Mouse (Mus musculus) myocyte (in vitro differentiated cells): ENCODE measurements around the gene Metap1.

Source experiments
- CEBPB ChIP-seq: IDR thresholded peaks from 2 replicates; pipeline ENCODE4 v1.6.1; 2011; ENCODE audit warnings: mild to moderate bottlenecking, moderate library complexity; ENCODE audit not compliant: poor library complexity, insufficient read depth, severe bottlenecking
- E2F4 ChIP-seq: IDR thresholded peaks from one replicate; pipeline ENCODE4 v1.6.1; 2011; ENCODE audit warnings: mild to moderate bottlenecking, control low read depth, moderate library complexity; ENCODE audit not compliant: insufficient read depth
- MAX ChIP-seq: IDR thresholded peaks from one replicate; pipeline ENCODE4 v1.6.1; 2011; ENCODE audit warnings: low read depth, mild to moderate bottlenecking, control low read depth
- MYOD1 ChIP-seq, 3 experiments: IDR thresholded peaks; one replicate each; pipeline ENCODE4 v1.6.1; 2011; ENCODE audit warnings: control low read depth in 2 of 3, low read depth in 2 of 3, mild to moderate bottlenecking in 2 of 3, moderate library complexity in 1 of 3; ENCODE audit not compliant: insufficient read length in 2 of 3, control insufficient read depth in 1 of 3
- POLR2A ChIP-seq: IDR thresholded peaks from one replicate; pipeline ENCODE4 v1.6.1; 2011; ENCODE audit warnings: low read depth, mild to moderate bottlenecking, control low read depth, moderate library complexity; ENCODE audit not compliant: insufficient read length
- SRF ChIP-seq: IDR thresholded peaks from one replicate; pipeline ENCODE4 v1.6.1; 2011; ENCODE audit warnings: low read depth; ENCODE audit not compliant: control insufficient read depth, insufficient read length
- TCF12 ChIP-seq: IDR thresholded peaks from one replicate; pipeline ENCODE4 v1.6.1; 2011; ENCODE audit warnings: mild to moderate bottlenecking, control low read depth; ENCODE audit not compliant: poor library complexity, insufficient read depth, severe bottlenecking
- USF1 ChIP-seq: IDR thresholded peaks from one replicate; pipeline ENCODE4 v1.6.1; 2011; ENCODE audit warnings: low read depth, mild to moderate bottlenecking, control low read depth, moderate library complexity

DNA sequence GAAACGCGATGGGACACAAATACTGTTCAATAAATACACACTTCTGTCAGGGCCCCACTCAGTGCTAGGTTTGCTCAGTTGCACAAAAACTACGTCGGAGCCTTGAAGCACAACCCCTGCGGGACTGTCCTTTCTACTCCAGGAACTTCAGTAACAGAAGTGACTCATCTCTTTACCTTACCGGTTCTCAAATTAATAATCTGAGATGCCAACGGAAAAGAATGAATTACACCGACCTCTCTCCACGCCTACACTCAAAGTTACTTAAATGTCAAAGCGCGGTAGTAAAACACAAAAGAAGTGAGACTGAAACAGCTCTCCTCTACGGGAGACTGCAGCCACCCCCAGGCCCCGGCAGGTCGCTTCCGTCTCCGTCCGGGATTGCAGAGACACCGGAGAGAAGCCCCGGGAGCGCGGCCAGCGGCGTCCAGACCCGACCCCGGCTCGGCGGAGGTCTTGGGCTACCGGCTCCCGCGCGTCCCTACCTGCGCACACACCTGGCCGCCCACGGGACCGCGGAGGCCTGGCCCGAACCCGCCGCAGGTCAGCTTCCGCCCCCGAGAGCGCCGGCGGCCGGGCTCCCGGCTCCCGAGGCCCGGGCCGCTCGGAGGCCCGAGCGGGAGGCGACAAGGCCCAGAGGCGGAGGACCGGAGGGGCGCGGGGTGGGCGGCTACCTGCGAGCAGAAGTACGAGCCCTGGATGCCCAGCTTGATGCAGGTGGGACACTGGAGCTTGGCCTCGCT lies 560 bp downstream of the Metap1 start:
- TF ChIP-seq POLR2A, result no peak
- no peak for TF ChIP-seq CEBPB
- TF ChIP-seq MYOD1 (IDR thresholded peaks at IDR 0.05; ENCODE audit: control insufficient read depth in 1 of 3, insufficient read length in 2 of 3, low read depth in 2 of 3), result peak in 1 of 3 experiments; percentile 2
- TF ChIP-seq E2F4, result no peak
- no peak for TF ChIP-seq SRF
- TF ChIP-seq TCF12, result no peak
- no peak for TF ChIP-seq MAX
- TF ChIP-seq USF1, result no peak
